Mouse (Mus musculus): ENCODE data around the gene Gramd2.

The Gramd2 gene

GRCm38 (mm10) chr9:59679678-59680533 is at the start of gene Gramd2:
Gene Gramd2 (plus strand): TSS chr9:59680144.
- DNase-seq, result peak; percentile 71 to 88

DNA sequence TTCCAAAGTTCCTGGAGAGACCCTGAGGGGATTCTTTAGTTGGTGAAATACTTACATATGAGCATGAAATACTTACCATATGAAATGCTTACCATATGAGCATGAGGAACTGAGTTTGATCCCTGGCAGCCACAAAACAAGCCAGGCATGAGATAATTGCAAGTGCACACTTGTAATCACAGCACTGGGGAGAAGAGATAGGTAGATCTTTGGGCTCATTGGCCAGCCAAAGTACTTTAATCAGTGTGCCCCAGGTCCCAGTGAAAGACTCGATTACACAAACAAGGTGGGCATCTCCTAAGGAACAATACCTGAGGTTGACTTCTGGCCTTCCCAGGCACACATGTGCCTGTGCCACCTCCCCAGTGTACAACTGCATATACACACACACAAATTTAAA is 41.6 kb upstream of the Gramd2 start:
- no peak for DNase-seq

DNA sequence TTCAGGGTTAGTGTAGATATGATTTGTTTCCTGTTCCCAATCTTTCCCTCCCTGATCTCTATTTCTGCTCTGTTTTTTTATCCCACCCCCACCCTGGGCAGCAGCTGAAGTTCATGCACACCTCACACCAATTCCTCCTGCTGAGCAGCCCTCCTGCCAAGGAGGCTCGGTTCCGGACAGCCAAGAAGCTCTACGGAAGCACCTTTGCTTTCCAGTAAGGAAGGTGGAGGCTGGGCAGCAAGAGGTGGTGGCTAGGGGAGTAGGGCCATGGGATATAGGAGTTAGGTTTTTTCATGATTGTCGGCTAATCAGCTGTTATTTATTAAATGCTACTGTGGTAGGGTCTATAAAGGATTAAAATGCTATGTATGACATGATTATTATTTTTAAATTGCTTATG is 40.0 kb upstream of the Gramd2 start:
- no peak for DNase-seq

DNA sequence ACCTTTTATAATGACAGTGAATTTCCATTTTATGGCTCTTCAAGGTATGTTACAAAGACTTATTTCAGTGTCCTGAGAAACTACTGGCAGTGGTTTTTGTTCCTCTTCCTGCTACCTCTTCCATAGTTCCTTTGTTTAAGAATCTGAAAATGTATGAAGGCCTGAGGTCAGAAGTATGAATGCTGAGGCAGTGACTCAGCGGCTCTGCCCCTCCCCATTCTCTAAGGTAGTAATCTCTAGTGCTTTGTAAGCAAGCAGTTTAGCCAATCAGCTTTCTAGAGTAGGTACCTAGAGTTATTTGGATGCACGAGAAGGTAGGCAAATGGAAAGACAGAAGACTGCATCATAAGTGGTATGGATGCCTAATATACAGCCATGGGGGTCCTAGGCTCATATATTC is 38.6 kb upstream of the Gramd2 start:
- no peak for DNase-seq

- DNase-seq, result no peak
Measured at GRCm38 (mm10) chr9:59649911-59650310, 30.0 kb upstream of the Gramd2 start.

GRCm38 (mm10) chr9:59653371-59653770 is 26.6 kb upstream of the Gramd2 start:
- DNase-seq, result peak in 1 of 2 experiments; percentile 36

DNA sequence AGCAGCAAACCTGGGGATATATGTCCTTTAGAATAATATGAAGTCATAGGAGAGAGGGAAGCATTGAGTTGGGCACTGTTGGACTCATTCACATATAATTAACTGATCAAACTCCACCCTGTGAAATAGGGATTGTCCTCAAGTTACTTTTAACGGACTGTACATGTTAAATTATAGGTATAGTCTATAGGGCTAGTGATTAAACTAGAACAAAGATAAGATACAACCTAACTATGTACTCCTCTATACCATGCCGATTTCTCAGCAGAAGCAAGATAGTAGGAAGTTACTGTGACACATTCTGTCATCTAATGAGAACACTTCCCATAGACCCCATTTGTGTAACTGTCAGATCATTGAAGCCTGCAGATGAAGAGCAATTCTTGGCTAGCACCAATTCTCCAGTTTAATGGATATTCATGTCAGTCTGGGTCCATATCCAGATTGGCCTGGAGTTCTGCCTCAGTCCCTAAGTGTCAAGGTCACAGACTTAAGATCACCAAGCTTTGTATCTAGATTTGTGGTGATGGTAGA is 25.4 kb upstream of the Gramd2 start:
- DNase-seq, result no peak

- peak; percentile 96 to 98 for DNase-seq
Measured at GRCm38 (mm10) chr9:59655958-59656634, 23.8 kb upstream of the Gramd2 start, which contains the start of gene Pkm. Gene Pkm (plus strand): TSS chr9:59656368.

DNA sequence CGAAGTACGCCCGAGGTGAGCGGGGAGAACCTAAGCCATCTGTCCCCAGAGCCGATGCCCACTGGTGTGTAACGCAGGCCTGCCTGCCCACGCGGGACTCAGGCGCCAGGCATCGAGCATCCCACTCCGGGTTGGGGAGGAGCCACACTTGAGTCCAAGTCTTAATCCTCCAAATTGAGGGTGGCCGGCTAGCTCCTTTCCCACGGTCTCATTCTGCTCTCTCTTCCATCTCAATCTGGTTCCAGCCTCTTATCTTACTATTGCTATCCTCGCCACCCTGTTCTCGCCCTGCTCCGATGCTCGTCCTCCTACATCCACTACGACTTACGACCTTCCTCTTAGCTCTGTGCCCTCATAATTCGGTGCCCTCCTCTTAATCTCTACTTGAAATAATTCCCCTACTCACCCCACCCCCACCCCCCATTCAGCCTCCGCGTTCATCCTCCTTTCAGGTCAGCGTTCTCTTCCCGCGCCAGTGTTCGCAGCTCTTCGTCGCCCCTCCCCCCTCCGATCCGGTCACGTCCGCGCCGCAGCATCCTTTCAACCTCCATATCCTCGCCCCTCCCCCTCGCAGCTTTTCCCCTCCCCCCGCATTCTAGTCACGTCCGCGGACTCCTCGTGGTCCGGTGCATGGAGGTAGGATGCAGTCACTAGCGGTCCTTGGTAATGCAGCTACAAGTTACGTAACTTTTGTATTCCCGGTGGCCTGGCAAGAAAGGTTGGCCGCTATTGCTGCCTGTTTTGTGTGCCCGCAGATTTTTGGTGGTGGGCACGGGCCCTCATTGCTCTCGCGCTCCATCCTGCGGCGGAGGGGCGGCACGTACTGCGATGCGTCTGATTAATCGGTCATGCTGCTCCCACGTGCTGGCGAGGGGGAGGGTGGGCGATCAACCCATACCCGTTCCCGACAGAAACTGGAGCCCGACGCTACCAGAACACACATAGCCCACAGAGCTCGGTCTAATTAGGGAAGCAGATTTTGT is 23.0 kb upstream of the Gramd2 start:
- DNase-seq, result peak; percentile 66 to 85

- no peak for DNase-seq
Measured at GRCm38 (mm10) chr9:59658146-59658545, 21.8 kb upstream of the Gramd2 start.

- DNase-seq, result peak; percentile 82 to 89
Measured at GRCm38 (mm10) chr9:59659036-59660026, 20.6 kb upstream of the Gramd2 start.

- peak; percentile 61 to 68 for DNase-seq
Measured at GRCm38 (mm10) chr9:59660421-59660820, 19.5 kb upstream of the Gramd2 start.

DNA sequence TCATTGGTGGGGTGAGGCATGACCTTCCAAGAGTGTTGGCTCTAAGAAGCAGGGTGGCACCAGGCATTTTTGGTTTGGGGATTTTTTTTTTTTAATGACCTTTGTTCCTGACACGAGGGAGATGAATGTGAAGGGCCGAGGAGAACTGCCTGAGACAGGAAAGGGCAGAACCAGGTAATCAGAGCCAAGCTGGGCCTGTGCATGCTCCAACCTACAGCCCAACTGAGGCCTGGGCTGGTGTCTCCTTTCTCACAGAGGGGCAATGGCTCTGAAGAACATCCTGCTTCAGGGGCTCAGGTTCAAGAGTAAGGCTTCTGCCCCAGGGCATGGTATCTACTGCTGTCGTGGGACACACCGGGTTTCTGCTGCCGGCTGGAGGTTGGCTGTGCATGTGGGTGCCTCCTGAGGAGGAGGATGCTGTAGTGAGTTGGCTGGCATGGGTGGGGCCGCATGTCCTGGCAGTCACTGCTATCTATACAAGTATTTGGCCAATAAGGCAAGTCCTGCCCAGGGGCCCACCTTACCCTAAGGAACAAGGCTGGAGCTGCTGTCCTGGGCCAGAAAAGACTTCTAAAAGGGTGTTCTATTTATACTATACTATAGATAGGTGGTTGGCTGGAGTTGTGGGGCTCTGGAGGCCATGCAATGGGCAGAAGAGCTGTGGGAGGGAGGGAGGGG is 18.5 kb upstream of the Gramd2 start:
- DNase-seq, result no peak

GRCm38 (mm10) chr9:59663226-59663625 is 16.7 kb upstream of the Gramd2 start:
- DNase-seq, result no peak

- peak; percentile 47 to 73 for DNase-seq
Measured at GRCm38 (mm10) chr9:59663957-59664356, 16.0 kb upstream of the Gramd2 start.

GRCm38 (mm10) chr9:59664664-59665256 is 15.2 kb upstream of the Gramd2 start:
- peak; percentile 55 to 81 for DNase-seq

DNA sequence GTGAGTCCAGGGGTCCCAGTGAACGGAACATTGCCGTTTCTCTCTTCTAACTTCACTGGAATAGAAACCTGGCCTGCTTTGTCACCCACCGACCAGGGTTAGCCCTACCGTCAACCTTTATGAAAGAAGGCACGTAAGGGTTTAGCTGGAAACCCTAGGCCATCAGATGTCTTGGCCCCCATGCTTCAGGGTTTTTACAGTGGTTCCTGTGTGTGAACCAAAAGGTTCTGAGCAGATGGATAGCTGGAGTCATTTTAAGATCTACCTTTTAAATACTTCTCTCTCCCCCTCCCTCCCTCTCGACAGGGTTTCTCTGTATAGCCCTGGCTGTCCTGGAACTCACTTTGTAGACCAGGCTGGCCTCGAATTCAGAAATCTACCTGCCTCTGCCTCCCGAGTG is 13.9 kb upstream of the Gramd2 start:
- no peak for DNase-seq

GRCm38 (mm10) chr9:59666813-59667212 is 13.1 kb upstream of the Gramd2 start:
- DNase-seq, result no peak

- DNase-seq, result no peak
Measured at GRCm38 (mm10) chr9:59667250-59667649, 12.7 kb upstream of the Gramd2 start.

DNA sequence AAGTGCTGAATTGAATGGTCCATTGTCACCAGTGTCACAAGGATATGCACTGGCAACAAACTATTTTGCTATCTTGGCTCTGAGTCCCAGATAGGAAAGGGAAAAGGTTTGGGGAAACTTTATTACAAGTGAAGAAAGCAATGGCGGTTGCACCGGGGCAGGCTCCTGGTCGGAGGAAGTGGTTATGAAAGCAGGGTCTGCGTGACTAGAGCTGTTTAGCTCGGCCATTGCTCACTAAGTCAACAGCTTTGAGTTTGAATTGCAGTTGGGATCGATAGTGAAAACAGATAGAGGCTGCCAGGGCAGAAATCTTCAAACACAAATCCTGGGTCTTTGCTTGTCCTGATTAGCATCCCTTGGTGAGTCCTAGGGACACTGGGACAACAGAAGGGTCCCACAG is 12.0 kb upstream of the Gramd2 start:
- DNase-seq, result no peak

Data from kidney, postnatal 36 days (tissue).